Mouse (Mus musculus) erythroblast, embryonic 14.5 days (primary cell): Measurements from ENCODE around the gene Vav2.

Source experiments
- GATA1 ChIP-seq: IDR thresholded peaks from 2 replicates; pipeline ENCODE4 v1.6.1; 2012; ENCODE audit warnings: low read length, inconsistent platforms, mixed read lengths
- TAL1 ChIP-seq: IDR thresholded peaks from 3 replicates; pipeline ENCODE4 v1.6.1; 2012; ENCODE audit warnings: low read length, inconsistent platforms, mixed read lengths

GRCm38 (mm10) chr2:27218121-27218544, 208.7 kb downstream of the Vav2 start:
- TF ChIP-seq TAL1 (no peak), GATA1 (no peak)
